Mouse (Mus musculus) forelimb bud, embryonic 11.5 days (tissue): ENCODE results near the gene Spindoc.
"Not testable (repeated sequence)": the region's sequence is repeated elsewhere in the genome, so short reads cannot be mapped to it uniquely, and the experiment has no call there.

Source experiments
- DNase-seq: peaks from one replicate; pipeline ENCODE4 v3.0.0-alpha.2; 2012; ENCODE audit warnings: low read depth, low spot score

Gene Spindoc

GRCm38 (mm10) chr19:7400635-7401034 lies 17.8 kb upstream of the Spindoc start:
- DNase-seq: no peak

DNA sequence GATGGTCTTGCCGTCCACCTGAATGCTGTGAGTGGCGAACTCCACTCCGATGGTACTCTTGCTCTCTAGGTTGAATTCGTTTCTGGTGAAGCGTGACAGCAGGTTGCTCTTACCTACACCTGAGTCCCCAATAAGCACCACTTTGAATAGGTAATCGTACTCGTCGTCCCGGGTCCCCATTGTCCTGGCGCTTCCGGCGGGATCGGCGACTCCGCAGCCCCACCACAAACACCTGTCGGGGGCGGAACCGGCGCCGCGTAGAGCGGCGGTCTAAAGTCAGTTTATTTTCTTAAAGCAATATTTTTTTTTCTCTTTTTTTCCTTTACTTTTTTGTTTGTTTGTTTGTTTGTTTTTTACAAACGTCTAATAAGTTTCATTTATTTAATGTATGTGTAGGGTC lies 16.1 kb upstream of the Spindoc start:
- not testable (repeated sequence) for DNase-seq

- not testable (repeated sequence) for DNase-seq
Measured at GRCm38 (mm10) chr19:7396867-7397826, 14.4 kb upstream of the Spindoc start.

GRCm38 (mm10) chr19:7388488-7388887 lies 5.7 kb upstream of the Spindoc start:
- no peak for DNase-seq

GRCm38 (mm10) chr19:7386042-7386441 lies 3.2 kb upstream of the Spindoc start:
- no peak for DNase-seq

GRCm38 (mm10) chr19:7382248-7382902 lies 419 bp downstream of the Spindoc start:
- peak; percentile 63 for DNase-seq

DNA sequence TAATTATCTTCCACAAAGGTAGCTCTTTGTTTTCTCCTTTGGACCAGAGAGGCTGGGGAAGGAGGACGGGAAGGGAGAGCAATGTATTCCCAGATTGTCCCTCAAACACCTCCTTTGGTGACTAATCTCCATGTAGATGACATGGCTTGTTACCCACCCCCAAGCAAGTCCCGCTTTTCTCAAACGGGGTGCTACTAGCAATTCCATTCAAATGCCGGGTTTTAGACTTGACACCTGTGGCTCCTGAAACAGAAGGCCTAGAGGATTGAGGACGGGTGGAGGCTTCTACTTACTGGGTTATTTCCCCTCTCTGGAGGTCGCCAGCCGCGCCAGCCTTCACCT lies 917 bp downstream of the Spindoc start:
- DNase-seq: no peak

DNA sequence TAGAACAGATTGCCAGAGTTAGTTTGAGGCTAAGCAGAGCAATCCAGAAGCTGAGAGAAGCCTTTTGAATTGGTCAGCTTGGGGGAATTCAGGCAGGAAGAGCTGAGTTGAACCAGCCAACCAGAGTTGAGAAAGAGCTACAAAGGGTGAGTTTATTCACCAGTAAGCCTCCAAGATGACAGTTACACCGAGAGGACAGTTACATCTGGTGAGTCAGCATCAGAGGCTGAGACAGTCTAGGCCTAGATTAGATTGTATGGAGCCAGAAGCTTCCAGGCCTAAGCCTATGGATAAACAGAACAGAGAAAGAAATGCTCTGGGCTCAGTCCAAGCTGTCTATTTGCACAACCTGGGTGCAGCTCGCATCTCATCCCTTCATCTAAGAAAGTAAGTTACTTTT lies 5.2 kb downstream of the Spindoc start:
- no peak for DNase-seq

GRCm38 (mm10) chr19:7374491-7374890 lies 8.3 kb downstream of the Spindoc start:
- DNase-seq: no peak

DNA sequence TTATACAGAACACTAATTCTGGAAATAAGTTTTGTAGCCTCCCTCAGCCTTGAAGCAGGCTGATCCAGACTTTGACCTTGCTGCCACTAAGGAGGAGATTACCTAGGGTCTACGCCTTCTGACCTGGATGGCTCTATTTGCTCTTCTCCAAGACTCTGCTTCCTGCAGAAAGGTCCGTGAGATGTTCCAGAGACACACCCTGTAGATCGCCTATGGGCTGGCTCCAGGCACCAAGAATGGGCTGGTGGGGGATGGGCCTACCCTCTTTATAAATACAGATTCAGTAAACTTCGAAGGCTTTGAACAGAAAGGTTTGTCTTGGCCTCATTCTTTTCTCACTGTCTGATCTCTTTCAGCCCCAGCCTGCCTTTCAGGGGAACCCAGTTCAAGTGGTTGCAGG lies 13.3 kb downstream of the Spindoc start:
- DNase-seq: not testable (repeated sequence)

GRCm38 (mm10) chr19:7353636-7354035 lies 29.2 kb downstream of the Spindoc start:
- no peak for DNase-seq

DNA sequence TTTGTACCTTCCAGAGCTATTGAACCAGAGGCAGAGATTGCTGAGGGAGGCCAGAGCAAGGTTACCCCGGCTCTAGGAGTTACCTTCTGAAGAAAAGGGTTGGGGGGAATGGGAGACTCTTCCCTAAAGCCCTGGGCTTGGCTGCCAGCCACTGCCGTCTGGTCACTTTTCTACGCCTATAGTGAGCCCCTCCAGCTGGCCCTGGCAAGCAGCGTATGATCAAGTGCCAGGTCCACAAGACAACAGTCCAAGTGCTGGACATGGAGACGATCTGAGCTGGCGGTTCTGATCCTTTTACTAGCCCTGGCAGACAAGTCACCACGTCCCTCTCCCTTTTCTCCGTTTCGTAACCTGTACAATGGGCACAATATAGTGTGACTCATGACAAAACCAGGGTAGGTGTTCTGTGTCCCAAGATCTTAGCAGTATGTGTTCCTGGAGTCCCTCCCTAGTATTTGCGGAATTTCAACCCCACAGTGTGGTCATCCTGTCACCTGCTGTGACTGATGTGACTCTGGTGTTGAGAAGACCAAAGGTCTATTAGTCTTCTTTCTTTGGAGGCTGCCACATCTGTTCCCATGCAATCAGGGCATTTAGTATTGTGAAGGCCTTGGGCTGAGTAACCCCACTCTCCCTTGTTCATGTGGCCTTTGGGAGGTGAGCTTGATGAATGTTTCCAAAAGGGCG lies 29.8 kb downstream of the Spindoc start:
- DNase-seq: no peak

DNA sequence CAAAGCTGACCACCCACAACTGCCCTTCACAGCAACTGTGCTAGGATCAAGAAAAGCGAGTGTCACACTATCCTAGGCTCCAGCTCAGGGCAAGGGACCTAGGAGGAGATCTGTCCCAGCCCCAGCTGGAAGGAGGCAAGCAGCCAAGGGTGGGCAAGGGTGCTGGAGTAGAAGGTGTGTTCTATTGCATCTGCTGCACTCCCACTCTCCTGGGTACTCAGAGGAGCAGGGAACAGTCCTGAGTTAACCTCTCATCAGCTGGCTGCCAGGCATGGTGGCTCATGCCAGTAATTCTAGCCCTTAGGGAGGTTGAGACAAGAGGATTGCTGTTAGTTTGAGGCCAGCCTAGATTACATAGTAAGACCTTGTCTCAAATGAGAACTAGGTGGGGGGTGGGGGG lies 32.8 kb downstream of the Spindoc start:
- DNase-seq: no peak

DNA sequence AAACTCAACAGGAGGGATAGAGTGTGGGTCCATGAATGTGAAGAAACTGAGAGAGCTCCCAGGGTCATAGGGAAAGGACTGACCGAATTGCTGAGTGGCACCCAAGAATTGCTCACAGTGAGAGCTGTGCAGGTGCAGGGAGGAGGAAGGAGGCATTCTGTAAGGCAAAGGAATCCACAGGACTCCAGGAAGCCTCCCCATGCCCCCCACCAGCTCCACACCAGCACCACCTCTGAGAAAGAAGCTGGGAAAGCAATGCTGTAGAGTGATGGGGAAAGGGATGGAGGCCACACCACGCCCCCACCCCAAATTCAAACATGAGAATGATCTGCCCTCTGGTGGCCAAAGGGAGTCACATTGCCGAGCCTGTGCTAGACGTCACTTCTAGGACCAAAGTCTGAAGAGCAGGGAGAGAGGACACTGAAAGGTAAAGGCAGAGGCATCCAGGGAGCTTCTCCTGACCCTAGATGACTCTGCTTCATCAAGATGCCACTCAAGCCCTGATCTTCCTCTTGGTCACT lies 37.5 kb downstream of the Spindoc start:
- DNase-seq: peak; percentile 58

DNA sequence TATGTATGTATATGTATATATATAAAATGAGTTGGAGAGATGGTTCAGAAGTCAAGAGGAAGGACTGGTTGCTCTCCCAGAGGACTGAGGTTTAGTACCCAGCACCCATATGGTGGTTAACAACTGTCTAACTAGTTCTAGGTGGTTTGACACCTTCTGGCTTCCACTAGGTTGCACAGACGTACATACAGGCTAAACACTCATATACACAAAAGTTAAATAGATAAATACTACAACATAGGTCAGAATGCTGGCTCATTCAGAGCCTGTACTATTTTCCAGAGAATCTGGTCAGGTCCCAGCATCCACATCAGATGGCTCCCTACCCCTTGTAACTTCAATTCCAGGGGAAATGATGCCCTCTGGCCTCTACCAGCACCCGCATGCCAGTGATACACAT lies 40.1 kb downstream of the Spindoc start:
- no peak for DNase-seq

DNA sequence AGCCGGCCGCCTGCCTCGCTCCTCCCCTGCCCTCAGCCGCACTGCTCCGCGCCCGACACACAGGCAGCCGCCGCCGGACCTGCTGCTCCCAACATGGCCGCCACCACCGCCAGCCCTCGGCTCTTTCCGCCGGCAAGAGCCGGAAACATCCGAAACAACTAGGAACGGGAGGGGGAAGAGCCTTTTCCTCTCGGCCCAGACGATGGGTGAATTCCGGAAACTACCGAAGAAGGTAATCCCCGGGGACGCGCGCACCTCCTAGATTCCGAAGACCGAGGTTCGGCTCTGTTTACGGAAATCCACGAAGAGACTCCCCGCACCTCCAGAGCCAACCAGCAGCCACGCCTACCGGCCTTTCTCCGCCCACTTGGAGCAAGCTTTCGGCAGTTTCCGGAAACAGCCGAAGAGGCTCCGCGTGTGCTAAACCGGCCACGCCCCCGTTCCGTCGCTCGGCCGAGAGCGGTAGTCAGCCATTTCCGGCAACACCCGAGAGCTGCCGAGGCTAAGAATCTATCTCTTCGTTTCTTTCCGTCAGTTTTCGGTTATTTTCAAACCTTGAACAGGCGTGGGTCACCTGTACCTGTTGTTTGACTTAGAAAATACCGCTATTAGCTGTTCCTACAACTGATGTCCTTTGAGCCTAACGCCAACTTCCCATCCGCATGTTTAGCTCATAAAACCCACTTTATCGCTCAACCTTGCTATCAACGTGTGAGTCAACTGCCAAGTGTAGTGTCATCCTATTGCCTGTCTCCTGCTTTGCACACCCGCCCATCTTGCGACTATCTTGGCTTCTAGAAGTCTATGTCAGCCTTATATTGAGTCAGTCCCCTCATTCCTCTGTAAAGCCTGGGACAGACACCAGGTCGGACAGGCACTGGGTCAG lies 41.0 kb downstream of the Spindoc start, which contains the start of gene Mark2:
TSS of gene Mark2 (minus strand) at position 349 of the 886 bp plus-strand sequence.
- peak; percentile 100 for DNase-seq

DNA sequence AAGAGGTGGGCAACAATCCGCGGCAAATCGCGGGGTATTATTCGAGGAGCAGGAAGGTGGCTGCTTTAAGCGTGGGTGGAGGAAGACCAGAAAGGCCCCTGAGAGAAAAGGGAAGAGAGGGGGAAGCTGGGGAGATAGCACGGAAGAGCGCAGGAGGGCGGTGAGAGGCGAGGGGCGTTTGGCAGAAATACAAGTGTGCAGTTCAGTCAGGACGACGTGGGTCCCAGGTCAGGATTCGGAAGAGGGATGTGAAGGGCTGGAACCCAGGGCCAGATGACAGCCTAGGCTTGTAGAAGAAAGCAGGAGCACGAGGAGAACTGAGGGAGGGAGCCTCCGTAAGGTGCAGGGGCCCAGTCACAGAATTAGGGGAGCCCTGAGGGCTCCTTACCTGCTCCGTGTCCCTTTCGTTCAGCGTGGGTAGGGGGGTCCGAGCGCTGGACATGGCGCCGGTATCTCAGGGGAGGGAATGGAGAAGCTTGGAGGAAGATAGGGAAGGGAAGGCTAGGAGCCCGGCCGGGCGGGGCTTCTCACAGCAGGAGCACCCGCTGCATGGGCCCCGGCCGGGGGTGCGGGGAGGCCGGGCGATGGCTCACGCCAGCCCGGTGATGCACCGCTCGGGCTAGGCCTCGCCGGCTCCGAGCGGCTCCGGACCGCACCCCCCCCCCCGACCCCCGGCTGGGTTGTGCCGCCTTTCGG lies 41.9 kb downstream of the Spindoc start:
- DNase-seq: no peak

DNA sequence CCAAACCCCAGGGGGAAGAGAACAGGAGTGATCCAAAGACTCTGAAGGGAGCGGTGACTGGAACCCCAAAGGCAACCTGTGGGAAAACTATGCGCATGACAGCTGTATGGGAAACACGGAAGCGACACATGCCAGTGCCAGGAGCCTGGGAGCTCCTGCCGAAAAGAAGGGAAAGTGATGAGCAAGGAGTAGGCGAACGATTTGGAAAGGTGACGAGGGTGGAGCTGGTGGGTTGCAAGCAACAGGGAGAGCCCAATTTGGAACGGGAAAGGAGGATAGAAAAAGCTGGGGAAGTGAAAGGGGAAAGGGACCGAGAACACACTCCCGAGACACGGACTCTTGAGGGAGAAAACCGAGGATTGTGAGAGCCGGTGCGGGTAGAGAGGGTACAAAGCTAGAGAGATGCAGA lies 42.4 kb downstream of the Spindoc start:
- no peak for DNase-seq

- no peak for DNase-seq
Measured at GRCm38 (mm10) chr19:7339867-7340266, 42.9 kb downstream of the Spindoc start.

- no peak for DNase-seq
Measured at GRCm38 (mm10) chr19:7339026-7339425, 43.8 kb downstream of the Spindoc start.
